Mouse (Mus musculus) midbrain, embryonic 12.5 days (tissue): ENCODE measurements at regions not wholly inside any gene's neighbourhood (a gene's known extent, or its start where the extent isn't known, plus 50 kb on each side); places are given as distances from the start of the nearest gene placed in this dataset.

Experiments
- ATAC-seq: fragments of 200-750 bp; cut with Nextera tagmentation; 2 replicates; pipeline ENCODE4 v1.8.0; 2017; ENCODE audit warnings: low read depth, moderate TSS enrichment, moderate library complexity; ENCODE audit not compliant: low FRiP score
- H3K27ac ChIP-seq: fragments of 300-500 bp; sonication (generic); replicated peaks from 2 replicates; pipeline ENCODE4 v1.5.1; 2016; ENCODE audit warnings: mild to moderate bottlenecking
- H3K27me3 ChIP-seq: fragments of 300-500 bp; sonication (generic); 2 replicates; pipeline ENCODE4 v1.6.1; 2016; ENCODE audit warnings: mild to moderate bottlenecking
- H3K36me3 ChIP-seq: fragments of 300-500 bp; sonication (generic); 2 replicates; pipeline ENCODE4 v1.6.1; 2016
- H3K4me1 ChIP-seq: fragments of 300-500 bp; sonication (generic); 2 replicates; pipeline ENCODE4 v1.6.1; 2016
- H3K4me2 ChIP-seq: fragments of 300-500 bp; sonication (generic); replicated peaks from 2 replicates; pipeline ENCODE4 v1.6.1; 2016; ENCODE audit warnings: mild to moderate bottlenecking, moderate library complexity
- H3K4me3 ChIP-seq: fragments of 300-500 bp; sonication (generic); 2 replicates; pipeline ENCODE4 v1.5.1; 2016; ENCODE audit warnings: mild to moderate bottlenecking
- H3K9ac ChIP-seq: fragments of 300-500 bp; sonication (generic); replicated peaks from 2 replicates; pipeline ENCODE4 v1.6.1; 2016; ENCODE audit warnings: mild to moderate bottlenecking, moderate library complexity
- H3K9me3 ChIP-seq: fragments of 300-500 bp; sonication (generic); 2 replicates; pipeline ENCODE4 v1.6.1; 2016; ENCODE audit warnings: mild to moderate bottlenecking
- WGBS: fragments of 180-500 bp; shearing (Covaris S2); methylation state at CpG from one replicate; pipeline ENCODE4 v1.1.7; 2016; 5-methylcytosine and 5-hydroxymethylcytosine counted together

DNA sequence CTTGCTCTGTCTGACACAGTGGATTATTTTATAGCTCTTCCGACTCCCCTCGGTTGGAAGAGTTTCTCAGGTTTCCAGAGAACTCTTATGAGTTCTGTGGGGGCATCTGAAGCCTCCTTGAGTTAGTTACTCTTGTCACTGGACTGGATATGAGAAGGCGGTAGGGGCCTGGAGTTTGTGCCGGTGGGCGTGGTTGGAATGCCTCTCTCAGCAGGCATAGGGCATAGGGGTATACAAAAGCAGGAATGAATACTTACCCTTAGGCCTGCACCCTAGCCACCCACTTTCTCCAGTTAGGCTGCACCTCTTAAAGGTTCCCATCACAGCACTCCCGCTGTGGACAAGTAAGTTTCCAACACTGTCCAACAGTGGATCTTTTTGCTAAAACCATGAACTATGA lies 253.8 kb downstream of the Ankrd50 start:
- H3K4me1 ChIP-seq: peaks cover 37% of the 10 kb centered on the region
- no peaks in the 10 kb centered on the region for H3K9me3 ChIP-seq
- WGBS: 69% methylated on average over 6 of the region's 6 CpGs
- H3K27ac ChIP-seq: no peak overlapping the region
- no peak overlapping the region for H3K4me2 ChIP-seq
- H3K27me3 ChIP-seq: peaks cover 4% of the 10 kb centered on the region; the same call in 1 of the 2 replicates
- no peak for ATAC-seq
- H3K36me3 ChIP-seq: no peaks in the 10 kb centered on the region
- no peak overlapping the region for H3K9ac ChIP-seq
- no peak overlapping the region for H3K4me3 ChIP-seq

DNA sequence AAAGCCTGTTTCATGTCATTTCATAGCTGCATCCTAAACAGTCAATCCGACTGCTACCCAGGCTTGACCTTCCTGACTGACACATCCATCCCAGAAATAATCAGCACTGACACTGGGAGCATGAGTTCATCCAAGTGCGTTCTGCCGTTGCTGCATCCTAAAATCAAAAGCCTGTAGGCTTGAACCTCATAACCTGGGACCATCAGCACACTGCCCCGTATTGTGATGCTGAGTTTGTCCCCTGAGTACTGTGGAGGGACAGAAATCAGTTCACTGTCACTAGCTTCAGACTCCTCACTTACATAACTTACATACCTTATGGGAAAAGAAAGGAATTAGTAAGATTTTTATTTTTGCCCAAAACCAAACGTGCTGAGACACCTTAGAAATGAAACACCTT lies 255.0 kb downstream of the Ankrd50 start:
- WGBS: 66% methylated on average over 5 of the region's 5 CpGs
- H3K4me3 ChIP-seq: no peak overlapping the region
- H3K4me2 ChIP-seq: no peak overlapping the region
- H3K27ac ChIP-seq: no peak overlapping the region
- H3K36me3 ChIP-seq: no peaks in the 10 kb centered on the region
- no peaks in the 10 kb centered on the region for H3K9me3 ChIP-seq
- H3K27me3 ChIP-seq: peaks cover 4% of the 10 kb centered on the region; the same call in 1 of the 2 replicates
- no peak for ATAC-seq
- H3K9ac ChIP-seq: no peak overlapping the region
- peaks cover 37% of the 10 kb centered on the region for H3K4me1 ChIP-seq

DNA sequence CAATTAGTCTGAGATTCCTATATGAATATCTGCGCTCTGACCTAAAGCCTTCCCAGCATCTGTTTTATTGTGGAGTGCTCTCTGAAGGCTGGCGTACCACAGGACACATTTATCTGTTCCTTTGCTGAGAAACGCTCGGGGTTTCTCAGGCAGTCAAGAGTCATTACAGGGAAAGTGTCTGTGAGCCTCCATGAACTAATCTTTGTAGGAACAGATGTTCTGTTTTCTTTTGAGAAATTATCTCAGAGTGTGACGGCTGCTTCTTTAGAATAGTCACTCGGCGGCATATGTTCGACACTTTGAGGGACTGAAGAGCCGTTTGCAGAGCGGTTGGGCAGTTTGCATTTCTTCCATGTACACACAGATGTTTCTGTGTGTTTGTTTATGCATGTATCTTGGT lies 255.6 kb downstream of the Ankrd50 start:
- Histone ChIP-seq H3K27ac (no peak overlapping the region), H3K9ac (no peak overlapping the region), H3K4me1 (peaks cover 36% of the 10 kb centered on the region), H3K4me2 (no peak overlapping the region), H3K9me3 (no peaks in the 10 kb centered on the region), H3K27me3 (peaks cover 4% of the 10 kb centered on the region; the same call in 1 of the 2 replicates), H3K4me3 (no peak overlapping the region), H3K36me3 (no peaks in the 10 kb centered on the region)
- WGBS: 54% methylated on average over 10 of the region's 10 CpGs
- no peak for ATAC-seq

DNA sequence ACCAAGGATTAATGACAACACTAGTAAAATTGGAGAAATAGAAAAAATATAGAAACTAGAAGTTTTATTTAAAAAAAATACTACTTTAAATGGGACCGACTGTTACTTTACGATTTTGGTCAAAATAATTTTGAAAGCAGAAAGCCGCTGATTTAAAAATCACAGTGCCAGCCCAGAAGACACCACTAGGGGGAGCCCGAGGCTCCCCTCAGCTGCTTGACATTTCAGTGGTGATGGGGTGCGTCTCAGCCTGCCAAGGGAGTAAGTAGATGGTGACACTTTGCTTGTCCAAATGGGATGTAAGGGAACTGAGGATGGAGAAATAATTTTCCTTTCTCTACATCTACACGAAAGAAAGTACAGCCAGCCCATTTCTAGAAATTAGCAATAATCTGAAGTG lies 257.0 kb downstream of the Ankrd50 start:
- H3K27ac ChIP-seq: no peak overlapping the region
- H3K9ac ChIP-seq: no peak overlapping the region
- no peak overlapping the region for H3K4me2 ChIP-seq
- ATAC-seq: no peak
- WGBS: 30% methylated on average over 6 of the region's 6 CpGs
- no peaks in the 10 kb centered on the region for H3K9me3 ChIP-seq
- H3K4me3 ChIP-seq: no peak overlapping the region
- no peaks in the 10 kb centered on the region for H3K36me3 ChIP-seq
- peaks cover 4% of the 10 kb centered on the region; the same call in 1 of the 2 replicates for H3K27me3 ChIP-seq
- H3K4me1 ChIP-seq: peaks cover 25% of the 10 kb centered on the region

DNA sequence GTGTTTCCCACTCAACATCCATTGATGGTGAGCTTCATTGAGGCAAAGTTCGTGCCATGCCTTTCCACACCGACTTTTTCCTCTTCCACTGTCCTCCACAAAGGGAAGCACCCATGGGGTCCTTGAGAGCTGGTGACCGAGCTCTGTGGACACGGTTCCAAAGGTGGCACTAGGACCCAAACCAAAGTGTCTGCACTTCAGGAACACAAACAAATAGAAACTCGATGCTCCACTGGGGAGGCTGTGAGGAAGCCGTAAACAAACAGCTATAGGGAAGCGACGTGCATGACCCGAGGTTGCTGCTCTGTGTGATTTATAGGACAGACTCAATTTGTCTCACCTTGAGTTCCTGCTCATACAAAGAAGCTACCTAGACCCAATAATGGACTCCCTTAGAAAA lies 257.5 kb downstream of the Ankrd50 start:
- no peak for ATAC-seq
- Histone ChIP-seq H3K4me2 (no peak overlapping the region), H3K9me3 (no peaks in the 10 kb centered on the region), H3K4me1 (peaks cover 21% of the 10 kb centered on the region), H3K27ac (no peak overlapping the region), H3K9ac (no peak overlapping the region), H3K27me3 (peaks cover 4% of the 10 kb centered on the region; the same call in 1 of the 2 replicates), H3K4me3 (no peak overlapping the region), H3K36me3 (no peaks in the 10 kb centered on the region)
- WGBS: 89% methylated on average over 9 of the region's 9 CpGs

DNA sequence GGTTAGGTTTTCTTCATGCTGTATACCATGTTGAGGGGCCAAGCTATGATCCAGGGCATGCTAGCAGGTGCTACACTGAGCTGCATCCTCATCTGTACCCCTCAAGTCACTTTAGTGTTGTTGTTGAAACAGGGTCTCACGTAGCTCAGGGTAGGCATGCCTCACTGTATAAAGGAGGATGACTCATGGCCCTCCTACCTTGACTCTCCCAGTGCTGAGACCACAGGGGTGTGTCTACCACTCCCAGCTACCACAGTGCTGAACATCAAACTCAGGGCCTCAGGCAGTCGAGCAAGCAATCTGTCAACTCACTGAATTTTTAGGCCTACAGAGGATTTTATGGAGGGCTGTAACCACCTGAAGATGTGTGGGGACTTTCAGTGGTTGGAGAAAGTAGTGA lies 258.5 kb downstream of the Ankrd50 start:
- Histone ChIP-seq H3K9me3 (no peaks in the 10 kb centered on the region), H3K4me2 (no peak overlapping the region), H3K4me1 (peaks cover 11% of the 10 kb centered on the region; the same call in 1 of the 2 replicates), H3K27ac (no peak overlapping the region), H3K27me3 (peaks cover 4% of the 10 kb centered on the region; the same call in 1 of the 2 replicates), H3K36me3 (no peaks in the 10 kb centered on the region), H3K9ac (no peak overlapping the region), H3K4me3 (no peak overlapping the region)
- 80% methylated on average over 2 of the region's 2 CpGs for WGBS
- no peak for ATAC-seq

DNA sequence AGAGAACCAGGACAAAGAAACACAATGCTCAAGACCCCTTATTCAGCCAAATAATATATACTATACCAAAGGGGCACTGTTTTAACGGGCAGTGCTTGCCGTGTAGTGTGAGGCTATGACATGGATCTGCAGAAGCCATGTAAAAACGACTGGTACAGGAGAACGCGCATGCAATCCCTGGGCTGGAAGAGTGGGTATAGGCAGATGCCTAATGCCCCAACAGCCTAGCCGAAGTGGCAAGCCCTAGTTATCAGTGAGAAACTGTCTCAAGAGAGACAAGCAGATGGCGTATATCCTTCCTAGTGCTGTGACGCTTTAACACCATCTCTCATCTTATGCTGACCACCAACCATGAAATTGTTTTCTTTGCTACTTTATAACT lies 262.8 kb downstream of the Ankrd50 start:
- Histone ChIP-seq H3K9ac (no peak overlapping the region), H3K4me1 (no peaks in the 10 kb centered on the region), H3K36me3 (no peaks in the 10 kb centered on the region), H3K4me2 (no peak overlapping the region), H3K4me3 (no peak overlapping the region), H3K27ac (no peak overlapping the region), H3K9me3 (no peaks in the 10 kb centered on the region), H3K27me3 (peaks cover 4% of the 10 kb centered on the region; the same call in 1 of the 2 replicates)
- no peak for ATAC-seq
- 97% methylated on average over 8 of the region's 8 CpGs for WGBS

DNA sequence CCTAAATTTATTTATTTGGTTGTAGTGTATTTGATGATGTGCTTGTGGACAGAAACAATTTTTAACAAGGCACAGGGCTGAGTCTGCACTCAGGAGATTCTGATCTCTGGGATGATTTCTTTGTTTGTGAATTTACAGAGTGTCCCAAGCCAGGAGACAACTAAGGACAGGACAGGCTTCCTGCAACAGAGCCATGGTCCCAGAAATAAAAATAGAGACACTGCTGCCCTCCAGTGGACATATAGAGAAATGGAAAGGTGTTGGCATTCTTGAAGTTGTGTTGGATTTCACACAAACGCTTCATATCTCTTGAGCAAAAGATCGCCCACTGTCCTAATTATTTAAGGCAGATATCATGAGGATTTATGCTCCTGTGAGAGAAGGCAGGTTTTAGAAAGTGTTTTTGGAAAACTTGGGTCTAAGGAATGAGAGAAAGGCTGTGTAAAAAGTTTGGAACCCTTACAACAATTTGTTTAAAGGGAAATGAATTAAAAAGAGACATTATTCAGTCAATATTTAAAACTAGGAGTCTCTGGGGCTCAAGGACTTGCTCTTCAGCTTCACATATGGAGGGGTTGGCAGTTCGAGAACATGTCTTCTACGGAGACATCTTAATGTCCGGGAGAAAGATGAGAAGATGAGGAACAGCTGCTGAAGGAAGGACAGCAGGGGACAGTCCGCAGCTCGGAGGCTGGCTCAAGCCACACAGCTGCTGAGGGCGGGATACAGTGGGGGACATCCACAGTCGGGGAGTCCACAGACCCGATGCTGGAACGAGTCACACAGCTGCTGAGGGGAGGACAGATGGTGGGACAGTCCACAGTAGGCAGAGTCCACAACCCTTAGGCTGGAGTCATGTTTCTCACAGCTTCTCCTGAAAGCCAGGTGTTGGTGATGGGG lies 263.5 kb downstream of the Ankrd50 start:
- Histone ChIP-seq H3K4me1 (no peaks in the 10 kb centered on the region), H3K4me2 (no peak overlapping the region), H3K27me3 (peaks cover 2% of the 10 kb centered on the region; the same call in 1 of the 2 replicates), H3K27ac (no peak overlapping the region), H3K9me3 (no peaks in the 10 kb centered on the region), H3K36me3 (no peaks in the 10 kb centered on the region), H3K4me3 (no peak overlapping the region), H3K9ac (no peak overlapping the region)
- no peak for ATAC-seq
- 57% methylated on average over 11 of the region's 11 CpGs for WGBS

DNA sequence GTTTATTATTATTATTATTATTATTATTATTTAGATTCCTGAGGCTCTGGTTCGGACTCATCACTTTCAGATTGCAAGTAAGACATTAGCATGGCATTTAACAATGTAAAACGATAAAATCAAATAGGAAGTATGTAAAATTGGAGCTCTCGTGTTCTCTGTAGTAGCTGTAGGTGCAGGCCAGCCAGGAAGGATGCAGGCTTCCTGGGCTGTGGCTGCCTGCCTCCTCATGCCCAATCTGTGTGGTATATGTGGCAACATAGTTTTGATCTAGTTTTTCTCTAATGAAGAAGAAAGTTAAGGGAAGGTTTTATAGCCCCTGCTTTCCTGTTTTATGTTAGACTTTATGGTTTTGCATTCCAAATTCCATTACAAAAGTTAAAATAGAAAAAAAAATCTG lies 275.6 kb downstream of the Ankrd50 start:
- Histone ChIP-seq H3K36me3 (no peaks in the 10 kb centered on the region), H3K9ac (no peak overlapping the region), H3K4me2 (no peak overlapping the region), H3K4me3 (no peak overlapping the region), H3K4me1 (peaks cover 6% of the 10 kb centered on the region; the same call in 1 of the 2 replicates), H3K27me3 (peaks cover 28% of the 10 kb centered on the region), H3K27ac (no peak overlapping the region), H3K9me3 (no peaks in the 10 kb centered on the region)
- WGBS: 89% methylated on average over 3 of the region's 3 CpGs
- ATAC-seq: no peak

DNA sequence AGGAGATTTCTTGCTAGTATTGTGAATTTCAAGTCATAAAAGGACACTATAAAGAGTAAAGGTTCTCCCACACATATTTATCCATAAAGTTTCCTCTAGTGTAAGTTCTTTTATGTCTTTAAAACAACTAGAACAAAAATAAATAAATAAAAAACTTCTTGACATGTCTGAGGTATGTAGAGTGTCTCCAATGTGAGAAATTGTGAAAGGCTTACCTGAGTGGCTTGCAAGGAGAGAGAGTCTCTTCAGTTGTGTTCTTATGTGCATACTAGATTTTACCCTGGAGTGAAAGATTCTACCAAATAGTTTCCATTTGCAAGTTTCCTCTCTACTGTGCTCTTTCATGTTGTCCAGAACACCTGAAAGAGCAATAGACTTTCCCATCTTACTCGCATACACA lies 276.8 kb downstream of the Ankrd50 start:
- H3K27me3 ChIP-seq: peaks cover 37% of the 10 kb centered on the region
- H3K4me2 ChIP-seq: no peak overlapping the region
- peaks cover 6% of the 10 kb centered on the region; the same call in 1 of the 2 replicates for H3K4me1 ChIP-seq
- 90% methylated on average over 1 of the region's 1 CpGs for WGBS
- H3K27ac ChIP-seq: no peak overlapping the region
- no peaks in the 10 kb centered on the region for H3K9me3 ChIP-seq
- no peak overlapping the region for H3K9ac ChIP-seq
- no peaks in the 10 kb centered on the region for H3K36me3 ChIP-seq
- H3K4me3 ChIP-seq: no peak overlapping the region
- no peak for ATAC-seq

DNA sequence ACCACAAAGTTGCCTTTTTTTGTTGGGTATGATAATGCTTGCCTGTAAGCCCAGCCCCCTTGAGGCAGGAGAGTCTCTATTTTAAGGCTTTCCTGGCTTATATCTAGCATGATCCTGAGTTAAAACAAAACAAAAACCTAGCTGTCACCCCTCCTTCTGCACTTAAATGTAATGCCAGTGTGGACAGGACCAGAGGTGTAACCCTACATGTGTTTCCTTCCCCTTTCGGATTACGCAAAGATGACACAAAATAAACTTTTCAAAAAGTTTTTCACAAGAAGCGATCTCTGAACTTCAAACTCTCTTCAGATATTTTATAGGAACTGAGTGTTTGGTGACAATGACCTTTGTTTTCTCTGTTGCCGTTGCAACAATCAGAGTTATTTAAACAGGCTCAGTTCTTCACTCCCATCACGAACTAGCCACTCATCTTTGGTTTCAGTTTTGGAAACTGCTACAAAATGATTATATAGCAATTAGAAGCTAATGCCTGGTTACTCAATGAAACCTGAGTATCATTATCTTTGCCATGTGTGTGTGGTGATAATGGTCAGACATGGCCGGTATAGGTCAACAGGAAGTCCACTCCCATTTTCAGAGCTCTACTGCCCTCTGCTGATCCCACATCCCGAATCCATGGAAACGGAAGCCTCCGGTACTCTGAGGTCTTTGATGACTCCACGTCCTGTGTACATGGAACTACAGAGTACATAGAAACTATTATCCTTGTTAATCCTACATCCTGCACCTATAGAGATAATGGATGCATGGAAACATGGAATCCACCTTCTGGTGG lies 282.6 kb downstream of the Ankrd50 start:
- Histone ChIP-seq H3K36me3 (no peaks in the 10 kb centered on the region), H3K4me1 (peaks cover 6% of the 10 kb centered on the region; the same call in 1 of the 2 replicates), H3K4me3 (no peak overlapping the region), H3K4me2 (no peak overlapping the region), H3K27ac (no peak overlapping the region), H3K9me3 (no peaks in the 10 kb centered on the region), H3K9ac (no peak overlapping the region), H3K27me3 (peaks cover 21% of the 10 kb centered on the region)
- WGBS: 75% methylated on average over 10 of the region's 10 CpGs
- no peak for ATAC-seq

DNA sequence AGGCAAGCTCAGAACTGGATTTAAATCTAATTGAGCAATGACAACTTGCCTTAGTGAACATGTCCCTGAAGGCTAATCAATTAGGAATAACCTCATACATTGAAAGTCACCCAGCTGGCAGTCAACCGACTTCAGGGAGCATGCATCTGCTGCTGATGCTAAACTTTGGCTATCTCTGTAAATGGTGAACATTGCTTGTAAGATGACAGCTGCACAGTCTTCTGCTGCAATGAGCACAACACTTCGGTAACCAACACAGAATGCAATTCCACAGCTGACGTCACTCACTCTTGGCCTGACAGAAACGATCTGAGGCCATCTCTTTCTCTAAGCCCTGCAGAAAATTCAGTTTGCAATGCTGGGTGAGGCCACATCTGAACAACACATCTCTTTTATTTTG lies 290.6 kb downstream of the Ankrd50 start:
- no peak for ATAC-seq
- no peak overlapping the region for H3K9ac ChIP-seq
- 86% methylated on average over 4 of the region's 4 CpGs for WGBS
- H3K4me3 ChIP-seq: no peak overlapping the region
- H3K36me3 ChIP-seq: no peaks in the 10 kb centered on the region
- no peak overlapping the region for H3K27ac ChIP-seq
- H3K4me2 ChIP-seq: no peak overlapping the region
- no peaks in the 10 kb centered on the region for H3K4me1 ChIP-seq
- H3K27me3 ChIP-seq: no peaks in the 10 kb centered on the region
- H3K9me3 ChIP-seq: no peaks in the 10 kb centered on the region
